Mouse (Mus musculus) liver, embryonic 16.5 days (tissue): Measurements from ENCODE around the gene Nrf1. TPM values are rescaled to one million over a fixed set of nuclear protein-coding genes. Genes with fewer than 3 reads are reported as not detected.

Experiments used
- ATAC-seq: fragments of 200-750 bp; cut with Nextera tagmentation; 2 replicates; pipeline ENCODE4 v1.8.0; 2017; ENCODE audit warnings: low read depth, mild to moderate bottlenecking, moderate number of reproducible peaks, moderate library complexity
- H3K27ac ChIP-seq: fragments of 300-500 bp; sonication (generic); 2 replicates; pipeline ENCODE4 v1.5.1; 2014; ENCODE audit warnings: mild to moderate bottlenecking, low read length
- H3K27me3 ChIP-seq: fragments of 300-500 bp; sonication (generic); 2 replicates; pipeline ENCODE4 v1.6.1; 2014; ENCODE audit warnings: low read depth, low read length, mixed read lengths; ENCODE audit not compliant: control insufficient read depth, insufficient read depth
- H3K36me3 ChIP-seq: fragments of 300-500 bp; sonication (generic); 2 replicates; pipeline ENCODE4 v1.6.1; 2014; ENCODE audit warnings: mild to moderate bottlenecking; ENCODE audit not compliant: control insufficient read depth, insufficient read depth
- H3K4me1 ChIP-seq: fragments of 300-500 bp; sonication (generic); 2 replicates; pipeline ENCODE4 v1.6.1; 2014; ENCODE audit warnings: low read depth, low read length, mixed read lengths; ENCODE audit not compliant: control insufficient read depth
- H3K4me2 ChIP-seq: fragments of 300-500 bp; sonication (generic); 2 replicates; pipeline ENCODE4 v1.6.1; 2014; ENCODE audit warnings: low read depth, low read length, mixed read lengths
- H3K4me3 ChIP-seq: fragments of 300-500 bp; sonication (generic); 2 replicates; pipeline ENCODE4 v1.5.1; 2014; ENCODE audit warnings: low read depth, mild to moderate bottlenecking, low read length
- H3K9ac ChIP-seq: fragments of 300-500 bp; sonication (generic); 2 replicates; pipeline ENCODE4 v1.6.1; 2014; ENCODE audit warnings: low read depth, low read length
- H3K9me3 ChIP-seq: fragments of 300-500 bp; sonication (generic); replicated peaks from 2 replicates; pipeline ENCODE4 v1.6.1; 2016; ENCODE audit warnings: low read length; ENCODE audit not compliant: control insufficient read depth
- WGBS: fragments of 180-500 bp; shearing (Covaris S2); extraction: QIAGEN DNeasy Blood & Tissue Kit; methylation state at CpG from one replicate; pipeline ENCODE4 v1.1.7; 2014; ENCODE audit not compliant: insufficient replicate concordance; 5-methylcytosine and 5-hydroxymethylcytosine counted together
- polyA plus RNA-seq: library from polyadenylated mRNA; unstranded; fragments of >200 nt; fragmentation: Nextera tagmentation; extraction: Ambion mirVana; gene quantifications from 2 replicates; pipeline ENCODE4 v1.2.1, GENCODE M21; 2015

Nrf1 gene
- polyA plus RNA-seq, 1 experiment from 2014 or later: 35.3 TPM

- Histone ChIP-seq H3K4me3 (no peak overlapping the region), H3K4me1 (no peaks in the 10 kb centered on the region; the same call in 1 of the 2 replicates), H3K27ac (no peak overlapping the region), H3K9me3 (no peaks in the 10 kb centered on the region), H3K27me3 (peaks cover 15% of the 10 kb centered on the region), H3K36me3 (no peaks in the 10 kb centered on the region), H3K9ac (no peak overlapping the region), H3K4me2 (no peak overlapping the region)
- WGBS: 35% methylated on average over 7 of the region's 7 CpGs
- ATAC-seq: no peak
These were observed 114.3 kb downstream of the Nrf1 start for GRCm38 (mm10) chr6:30162091-30162490.

GRCm38 (mm10) chr6:30166349-30166748, 118.6 kb downstream of the Nrf1 start:
- no peak for ATAC-seq
- WGBS: 38% methylated on average over 3 of the region's 3 CpGs
- H3K4me2 ChIP-seq: no peak overlapping the region

GRCm38 (mm10) chr6:30167192-30167591, 119.4 kb downstream of the Nrf1 start:
- no peaks in the 10 kb centered on the region for H3K9me3 ChIP-seq
- H3K4me1 ChIP-seq: no peaks in the 10 kb centered on the region; the same call in 1 of the 2 replicates
- no peak overlapping the region for H3K4me2 ChIP-seq
- H3K9ac ChIP-seq: no peak overlapping the region
- H3K27ac ChIP-seq: no peak overlapping the region
- H3K4me3 ChIP-seq: no peak overlapping the region
- no peaks in the 10 kb centered on the region for H3K36me3 ChIP-seq
- ATAC-seq: no peak
- 48% methylated on average over 11 of the region's 11 CpGs for WGBS
- H3K27me3 ChIP-seq: peaks cover 65% of the 10 kb centered on the region

More at GRCm38 (mm10) chr6:30166349-30166748, 118.6 kb downstream of the Nrf1 start:
- Histone ChIP-seq H3K9ac (no peak overlapping the region), H3K27ac (no peak overlapping the region), H3K4me3 (no peak overlapping the region), H3K36me3 (no peaks in the 10 kb centered on the region), H3K4me1 (no peaks in the 10 kb centered on the region; the same call in 1 of the 2 replicates), H3K9me3 (no peaks in the 10 kb centered on the region), H3K27me3 (peaks cover 56% of the 10 kb centered on the region)

- Histone ChIP-seq H3K4me1 (peaks cover 6% of the 10 kb centered on the region), H3K4me3 (no peak overlapping the region), H3K9me3 (no peaks in the 10 kb centered on the region), H3K27ac (no peak overlapping the region), H3K27me3 (peaks cover 69% of the 10 kb centered on the region), H3K9ac (no peak overlapping the region), H3K36me3 (no peaks in the 10 kb centered on the region), H3K4me2 (no peak overlapping the region)
- 75% methylated on average over 3 of the region's 3 CpGs for WGBS
- no peak for ATAC-seq
These were observed 120.5 kb downstream of the Nrf1 start for GRCm38 (mm10) chr6:30168275-30168674.

- H3K27me3 ChIP-seq: peaks cover 76% of the 10 kb centered on the region
- no peaks in the 10 kb centered on the region for H3K9me3 ChIP-seq
- no peak for ATAC-seq
- peaks cover 15% of the 10 kb centered on the region for H3K4me1 ChIP-seq
- H3K36me3 ChIP-seq: no peaks in the 10 kb centered on the region
- no peak overlapping the region for H3K27ac ChIP-seq
- H3K9ac ChIP-seq: no peak overlapping the region
- H3K4me3 ChIP-seq: no peak overlapping the region
- WGBS: 61% methylated on average over 12 of the region's 12 CpGs
- no peak overlapping the region for H3K4me2 ChIP-seq
These were observed 121.4 kb downstream of the Nrf1 start for GRCm38 (mm10) chr6:30169148-30169547.

- Histone ChIP-seq H3K27ac (no peak overlapping the region), H3K36me3 (no peaks in the 10 kb centered on the region), H3K4me2 (no peak overlapping the region), H3K9ac (no peak overlapping the region), H3K9me3 (no peaks in the 10 kb centered on the region), H3K27me3 (peaks cover 94% of the 10 kb centered on the region), H3K4me1 (peaks cover 29% of the 10 kb centered on the region), H3K4me3 (no peak overlapping the region)
- no peak for ATAC-seq
- WGBS: 21% methylated on average over 8 of the region's 8 CpGs
These were observed 123.4 kb downstream of the Nrf1 start for GRCm38 (mm10) chr6:30171226-30171625.

GRCm38 (mm10) chr6:30171967-30172366, 124.2 kb downstream of the Nrf1 start:
- ATAC-seq: no peak
- H3K4me2 ChIP-seq: no peak overlapping the region
- no peak overlapping the region for H3K9ac ChIP-seq
- no peak overlapping the region for H3K4me3 ChIP-seq
- H3K4me1 ChIP-seq: peaks cover 29% of the 10 kb centered on the region
- peaks cover 98% of the 10 kb centered on the region for H3K27me3 ChIP-seq
- 22% methylated on average over 10 of the region's 10 CpGs for WGBS
- H3K27ac ChIP-seq: no peak overlapping the region
- no peaks in the 10 kb centered on the region for H3K36me3 ChIP-seq
- H3K9me3 ChIP-seq: no peaks in the 10 kb centered on the region

- Histone ChIP-seq H3K4me1 (peaks cover 29% of the 10 kb centered on the region), H3K36me3 (no peaks in the 10 kb centered on the region), H3K27me3 (peaks cover 98% of the 10 kb centered on the region), H3K9me3 (no peaks in the 10 kb centered on the region), H3K9ac (no peak overlapping the region), H3K27ac (no peak overlapping the region), H3K4me3 (no peak overlapping the region), H3K4me2 (no peak overlapping the region)
- 13% methylated on average over 8 of the region's 8 CpGs for WGBS
- ATAC-seq: no peak
These were observed 124.6 kb downstream of the Nrf1 start for GRCm38 (mm10) chr6:30172441-30172819.

GRCm38 (mm10) chr6:30172820-30173550, 125.2 kb downstream of the Nrf1 start:
- no peak overlapping the region for H3K9ac ChIP-seq
- ATAC-seq: no peak
- H3K4me1 ChIP-seq: peaks cover 29% of the 10 kb centered on the region
- no peaks in the 10 kb centered on the region for H3K9me3 ChIP-seq
- no peak overlapping the region for H3K27ac ChIP-seq
- WGBS: 3% methylated on average over 44 of the region's 44 CpGs
- peak overlapping the region; percentile 53 for H3K4me3 ChIP-seq
- H3K27me3 ChIP-seq: peaks cover 98% of the 10 kb centered on the region
- H3K4me2 ChIP-seq: peak overlapping the region; percentile 58
- no peaks in the 10 kb centered on the region for H3K36me3 ChIP-seq
